Mouse (Mus musculus): ENCODE results near the gene Mmadhc. TPM values are rescaled to one million over a fixed set of nuclear protein-coding genes. Genes with fewer than 3 reads are reported as not detected.

Mmadhc gene
- polyA plus RNA-seq, 1 experiment = 56.2 TPM

- no peaks in the 10 kb centered on the region; the same call in 1 of the 2 replicates for H3K4me1 ChIP-seq (ENCODE audit: control insufficient read depth, insufficient read depth, low read length)
- no peak for TF ChIP-seq CTCF (IDR thresholded peaks at IDR 0.05; ENCODE audit: extremely low read depth, insufficient read depth, low read length)
- TF ChIP-seq POLR2A (IDR thresholded peaks at IDR 0.05; ENCODE audit: extremely low read depth, insufficient read depth, low read length) = no peak
- H3K27ac ChIP-seq (ENCODE audit: insufficient read depth, low read length) = no peak overlapping the region
- H3K4me3 ChIP-seq (ENCODE audit: insufficient read depth, low read length) = no peak overlapping the region
Measured at GRCm38 (mm10) chr2:50268514-50268913, 28.1 kb downstream of the Mmadhc start.

GRCm38 (mm10) chr2:50267046-50267445 lies 29.6 kb downstream of the Mmadhc start:
- Histone ChIP-seq H3K27ac (ENCODE audit: insufficient read depth, low read length) (no peak overlapping the region), H3K4me1 (ENCODE audit: control insufficient read depth, insufficient read depth, low read length) (no peaks in the 10 kb centered on the region; the same call in 1 of the 2 replicates), H3K4me3 (ENCODE audit: insufficient read depth, low read length) (no peak overlapping the region)
- TF ChIP-seq CTCF (IDR thresholded peaks at IDR 0.05; ENCODE audit: extremely low read depth, insufficient read depth, low read length) = no peak
- no peak for TF ChIP-seq POLR2A (IDR thresholded peaks at IDR 0.05; ENCODE audit: extremely low read depth, insufficient read depth, low read length)

GRCm38 (mm10) chr2:50265215-50265785 lies 31.3 kb downstream of the Mmadhc start:
- Histone ChIP-seq H3K27ac (ENCODE audit: insufficient read depth, low read length) (no peak overlapping the region), H3K4me1 (ENCODE audit: control insufficient read depth, insufficient read depth, low read length) (no peaks in the 10 kb centered on the region; the same call in 1 of the 2 replicates), H3K4me3 (ENCODE audit: insufficient read depth, low read length) (no peak overlapping the region)
- no peak for TF ChIP-seq CTCF (IDR thresholded peaks at IDR 0.05; ENCODE audit: extremely low read depth, insufficient read depth, low read length)
- TF ChIP-seq POLR2A (IDR thresholded peaks at IDR 0.05; ENCODE audit: extremely low read depth, insufficient read depth, low read length) = no peak

GRCm38 (mm10) chr2:50264059-50264458 lies 32.5 kb downstream of the Mmadhc start:
- Histone ChIP-seq H3K27ac (ENCODE audit: insufficient read depth, low read length) (no peak overlapping the region), H3K4me3 (ENCODE audit: insufficient read depth, low read length) (no peak overlapping the region), H3K4me1 (ENCODE audit: control insufficient read depth, insufficient read depth, low read length) (no peaks in the 10 kb centered on the region; the same call in 1 of the 2 replicates)
- no peak for TF ChIP-seq CTCF (IDR thresholded peaks at IDR 0.05; ENCODE audit: extremely low read depth, insufficient read depth, low read length)
- no peak for TF ChIP-seq POLR2A (IDR thresholded peaks at IDR 0.05; ENCODE audit: extremely low read depth, insufficient read depth, low read length)

GRCm38 (mm10) chr2:50254955-50255354 lies 41.6 kb downstream of the Mmadhc start:
- TF ChIP-seq POLR2A (IDR thresholded peaks at IDR 0.05; ENCODE audit: extremely low read depth, insufficient read depth, low read length) (no peak), CTCF (IDR thresholded peaks at IDR 0.05; ENCODE audit: extremely low read depth, insufficient read depth, low read length) (no peak)
- Histone ChIP-seq H3K4me1 (ENCODE audit: control insufficient read depth, insufficient read depth, low read length) (no peaks in the 10 kb centered on the region), H3K27ac (ENCODE audit: insufficient read depth, low read length) (no peak overlapping the region), H3K4me3 (ENCODE audit: insufficient read depth, low read length) (no peak overlapping the region)

- Histone ChIP-seq H3K4me3 (ENCODE audit: insufficient read depth, low read length) (no peak overlapping the region), H3K4me1 (ENCODE audit: control insufficient read depth, insufficient read depth, low read length) (no peaks in the 10 kb centered on the region), H3K27ac (ENCODE audit: insufficient read depth, low read length) (no peak overlapping the region)
- TF ChIP-seq POLR2A (IDR thresholded peaks at IDR 0.05; ENCODE audit: extremely low read depth, insufficient read depth, low read length) (no peak), CTCF (IDR thresholded peaks at IDR 0.05; ENCODE audit: extremely low read depth, insufficient read depth, low read length) (no peak)
Measured at GRCm38 (mm10) chr2:50248551-50248950, 48.0 kb downstream of the Mmadhc start.

GRCm38 (mm10) chr2:50233491-50233890 lies 63.1 kb downstream of the Mmadhc start:
- no peak for TF ChIP-seq POLR2A (IDR thresholded peaks at IDR 0.05; ENCODE audit: extremely low read depth, insufficient read depth, low read length)
- no peak for TF ChIP-seq CTCF (IDR thresholded peaks at IDR 0.05; ENCODE audit: extremely low read depth, insufficient read depth, low read length)
- no peaks in the 10 kb centered on the region for H3K4me1 ChIP-seq (ENCODE audit: control insufficient read depth, insufficient read depth, low read length)
- no peak overlapping the region for H3K27ac ChIP-seq (ENCODE audit: insufficient read depth, low read length)
- no peak overlapping the region for H3K4me3 ChIP-seq (ENCODE audit: insufficient read depth, low read length)

Other genes with a start within 250 kb of the Mmadhc start
- gene Lypd6, start 230.4 kb downstream of the Mmadhc start, polyA plus RNA-seq (2012; rRNA removed) = 18.0 and 20.7 TPM in 2 replicates

All from cortical plate, adult 2 months (tissue).